Mouse (Mus musculus): ENCODE measurements around the gene Cog7.

Gene Cog7

DNA sequence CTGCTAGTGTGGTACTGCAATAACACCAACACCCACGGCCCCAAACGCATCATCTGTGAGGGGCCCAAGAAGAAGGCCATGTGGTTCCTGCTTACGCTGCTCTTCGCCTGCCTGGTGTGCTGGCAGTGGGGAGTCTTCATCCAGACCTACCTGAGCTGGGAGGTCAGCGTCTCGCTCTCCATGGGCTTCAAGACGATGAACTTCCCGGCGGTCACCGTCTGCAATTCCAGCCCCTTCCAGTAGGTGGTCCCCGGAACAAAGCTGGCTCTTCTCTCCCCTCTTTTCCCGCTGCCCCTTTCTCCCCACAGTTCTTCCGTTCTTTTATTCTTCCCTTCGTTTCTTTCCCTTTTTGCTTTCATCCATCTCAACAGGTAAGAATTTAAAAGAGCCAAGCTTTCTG, 82.2 kb downstream of the Cog7 start:
- DNase-seq (ENCODE audit: low spot score in 2 of 2): no peak

DNA sequence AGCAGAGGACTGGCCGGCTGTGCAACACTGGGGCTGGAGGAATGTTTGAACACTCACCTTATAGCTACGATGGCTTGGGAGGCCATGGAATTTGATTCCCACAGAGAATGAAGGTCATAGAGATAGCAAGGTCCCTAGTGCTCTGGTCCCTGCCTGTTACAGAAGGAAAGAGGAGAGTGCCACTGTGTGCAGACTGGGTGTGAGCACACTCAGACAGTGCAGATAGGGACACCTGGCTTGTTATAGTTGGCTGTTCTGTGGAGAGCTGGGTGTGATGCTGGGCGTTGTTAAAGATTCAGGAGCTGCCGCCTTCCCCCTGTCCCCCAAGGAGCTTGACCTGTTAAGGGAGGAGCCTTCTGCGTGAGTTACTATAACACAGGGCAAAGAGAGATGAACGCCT, 84.8 kb downstream of the Cog7 start:
- DNase-seq (ENCODE audit: low spot score in 2 of 2): no peak

- DNase-seq (ENCODE audit: low spot score in 2 of 2): no peak
Measured at GRCm38 (mm10) chr7:121890636-121891360, 90.7 kb downstream of the Cog7 start.

DNA sequence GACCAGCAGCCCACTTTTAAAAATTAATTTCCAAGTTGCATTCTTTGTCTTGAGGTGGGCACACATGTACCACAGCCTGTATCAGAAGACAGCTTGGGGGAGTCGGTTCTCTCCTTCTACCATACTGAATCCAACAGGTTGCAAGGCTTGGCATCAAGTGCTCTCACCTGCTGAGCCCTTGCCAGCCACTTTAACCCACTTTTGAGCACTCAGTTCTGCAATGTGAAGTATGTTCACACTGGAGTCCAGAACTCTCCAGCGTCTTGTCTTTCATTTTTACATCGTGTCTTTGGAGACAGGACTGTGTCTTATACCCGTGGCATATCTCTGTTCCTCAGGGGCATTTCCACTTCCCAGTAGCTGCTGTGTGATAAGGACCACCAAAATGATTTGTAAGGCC, 101.3 kb downstream of the Cog7 start:
- DNase-seq (ENCODE audit: low spot score in 2 of 2): no peak

DNA sequence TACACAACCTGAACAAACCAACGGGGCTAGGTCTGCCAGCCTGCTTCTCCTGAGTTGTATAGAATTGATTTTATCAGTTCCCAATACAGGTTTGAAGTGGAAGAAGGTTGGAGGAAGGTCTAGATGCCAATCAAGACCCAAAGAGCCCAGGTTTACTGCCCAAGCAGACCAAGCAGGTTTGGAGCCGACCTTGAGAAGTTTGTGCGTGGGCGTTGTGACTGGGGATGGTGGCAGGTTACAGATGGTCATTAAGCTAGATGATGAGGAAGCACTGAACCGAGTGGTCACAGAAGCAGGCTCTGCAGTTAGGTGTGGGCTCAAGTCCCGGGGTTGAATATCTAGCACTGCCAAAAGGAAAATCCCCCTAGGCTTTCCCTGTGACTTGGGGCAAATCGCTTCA, 106.7 kb downstream of the Cog7 start:
- no peak for DNase-seq (ENCODE audit: low spot score in 2 of 2)

DNA sequence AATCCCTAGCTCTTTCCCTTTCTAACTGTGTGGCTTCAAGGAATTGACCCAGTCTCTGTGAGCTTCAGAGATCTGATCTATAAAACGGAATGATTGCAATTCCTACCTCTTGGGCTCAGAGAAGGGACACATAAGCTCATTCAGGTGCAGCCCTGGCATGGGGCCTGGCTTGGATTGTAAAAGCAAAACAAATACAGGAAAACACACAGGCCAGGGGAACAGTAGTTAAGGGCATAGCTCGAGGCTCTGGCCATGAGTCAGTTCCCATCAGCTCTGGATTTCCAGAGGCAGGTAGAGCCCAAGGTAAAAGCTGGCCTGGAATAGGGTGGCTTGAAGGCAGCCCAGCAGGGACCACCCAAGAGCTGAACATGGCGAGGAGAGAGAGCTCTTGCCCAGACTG, 107.5 kb downstream of the Cog7 start:
- DNase-seq (ENCODE audit: low spot score in 2 of 2): no peak

DNA sequence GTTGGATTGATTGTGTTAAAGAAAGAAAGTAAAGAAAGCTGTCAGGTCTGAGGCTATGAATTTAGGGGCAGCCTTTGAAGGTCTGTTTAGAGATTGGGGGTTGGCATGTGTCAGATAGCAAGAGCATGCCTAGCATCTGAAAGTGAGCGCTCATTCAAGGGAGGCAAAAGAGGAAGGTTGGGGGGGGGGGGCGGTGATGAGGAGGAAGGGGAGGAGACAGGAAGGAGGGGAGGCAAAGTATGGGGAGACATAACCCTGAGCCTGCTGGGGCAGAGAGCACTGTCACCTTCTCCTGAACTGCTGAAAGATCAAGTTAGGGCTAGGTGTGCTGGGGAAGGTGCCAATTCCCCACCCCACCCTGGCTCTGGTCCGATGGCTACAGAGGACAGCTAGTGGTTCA, 109.9 kb downstream of the Cog7 start:
- DNase-seq (ENCODE audit: low spot score in 2 of 2): no peak

DNA sequence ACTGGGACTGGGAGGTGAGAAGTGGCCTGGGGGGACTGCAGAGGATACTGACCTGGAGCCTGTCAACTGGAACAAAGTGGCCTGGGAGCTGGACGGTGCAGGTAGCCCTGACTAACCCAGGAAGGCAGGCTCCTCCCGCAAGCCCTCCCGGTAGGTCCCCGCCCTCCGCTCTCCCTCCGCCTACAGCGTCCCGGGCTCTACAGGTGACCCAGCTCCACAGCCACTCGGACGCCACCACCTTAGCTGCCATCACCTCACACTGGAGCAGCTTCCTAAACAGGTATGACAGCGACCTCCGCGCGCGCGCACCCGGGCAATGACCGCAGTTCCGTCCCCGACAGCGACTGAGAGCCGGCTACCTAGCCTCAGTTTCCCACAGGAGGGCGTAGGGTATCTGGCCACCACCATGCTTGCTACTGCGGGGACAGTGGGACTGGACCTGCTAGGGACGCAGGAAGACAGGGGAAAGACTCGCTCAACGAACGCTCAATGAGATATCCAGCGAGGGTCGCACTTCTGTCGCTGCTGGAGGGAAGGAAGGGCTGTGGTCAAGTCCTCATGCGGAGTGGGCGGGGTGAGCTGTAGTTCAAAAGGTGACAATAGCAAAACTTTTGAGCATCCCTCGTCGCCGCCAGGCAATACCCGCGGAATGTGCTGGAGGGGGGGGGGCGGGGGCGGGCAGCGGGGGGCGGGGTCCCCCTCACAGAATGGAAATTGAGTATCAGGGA, 116.5 kb downstream of the Cog7 start, which contains the start of gene Scnn1b:
TSS of gene Scnn1b (plus strand) at position 181 of the 728 bp plus-strand sequence.
- no peak for DNase-seq (ENCODE audit: low spot score in 2 of 2)

- no peak for DNase-seq (ENCODE audit: low spot score in 2 of 2)
Measured at GRCm38 (mm10) chr7:121858939-121859338, 122.6 kb downstream of the Cog7 start.

DNA sequence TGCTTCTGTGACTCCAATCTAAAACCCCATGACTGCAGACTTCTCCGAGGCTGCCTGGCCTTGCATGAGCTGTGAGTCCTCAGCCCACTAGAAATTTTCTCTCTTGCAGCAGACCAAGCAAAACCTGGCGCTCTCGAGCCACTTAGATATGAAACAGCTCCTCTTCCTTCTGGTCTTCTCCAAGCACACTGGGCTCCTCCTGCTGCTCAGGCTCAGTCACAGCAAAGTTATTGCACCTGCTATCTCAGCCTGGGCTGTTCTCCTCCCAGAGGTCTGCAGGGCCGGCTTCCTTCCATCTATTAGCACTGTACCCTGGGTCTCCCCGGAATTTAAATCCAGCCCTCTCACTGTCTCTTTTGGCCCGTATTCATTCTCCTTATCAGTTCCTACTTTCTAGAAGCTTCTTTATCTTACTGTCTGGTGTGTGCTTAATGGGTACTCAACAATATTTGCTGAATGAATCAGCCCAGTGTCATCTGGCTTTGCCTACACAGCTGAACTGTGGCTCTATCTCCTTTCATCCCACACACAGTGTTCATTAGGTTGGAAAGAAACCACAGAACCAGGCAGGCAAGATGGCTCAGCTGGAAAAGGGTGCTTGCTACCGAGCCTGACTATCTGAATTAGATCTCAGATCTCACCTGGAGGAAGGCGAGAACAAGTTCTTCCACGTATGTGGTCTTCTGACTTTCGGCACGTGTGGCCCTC, 124.2 kb downstream of the Cog7 start:
- no peak for DNase-seq (ENCODE audit: low spot score in 2 of 2)

DNA sequence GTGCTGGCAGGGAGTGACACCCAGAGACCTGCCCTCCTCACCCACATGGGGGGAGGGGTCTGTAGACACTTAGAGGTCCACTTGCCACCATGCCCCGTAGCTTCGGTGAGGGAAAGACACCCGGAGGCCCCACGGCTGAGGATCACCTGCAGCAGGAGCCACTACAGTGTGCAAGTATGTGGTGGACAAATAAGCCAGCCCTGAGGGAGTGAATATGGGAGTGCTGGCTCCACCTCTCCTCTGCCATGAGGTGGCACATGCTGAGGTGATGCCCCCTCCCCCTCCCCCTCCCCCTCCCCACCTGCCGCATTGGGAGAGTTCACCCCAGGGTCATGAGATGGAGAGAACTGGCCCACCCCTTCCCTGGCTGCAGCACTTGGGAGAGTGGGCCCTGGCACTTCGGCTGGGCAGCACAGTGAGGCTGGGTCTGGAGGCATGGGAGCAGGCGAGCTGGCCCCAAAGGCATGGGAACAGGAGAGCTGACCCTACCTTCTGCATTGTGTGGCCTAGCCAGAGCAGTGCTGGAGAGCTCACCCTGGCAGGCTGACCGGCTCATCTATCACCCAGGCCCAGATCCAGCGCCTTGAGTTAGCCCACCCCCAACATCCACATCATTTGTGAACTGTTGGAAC, 132.9 kb downstream of the Cog7 start:
- DNase-seq (ENCODE audit: low spot score in 2 of 2): no peak

GRCm38 (mm10) chr7:121845964-121846363, 135.5 kb downstream of the Cog7 start:
- no peak for DNase-seq (ENCODE audit: low spot score in 2 of 2)

- DNase-seq (ENCODE audit: low spot score in 2 of 2): no peak
Measured at GRCm38 (mm10) chr7:121842234-121842633, 139.3 kb downstream of the Cog7 start.

DNA sequence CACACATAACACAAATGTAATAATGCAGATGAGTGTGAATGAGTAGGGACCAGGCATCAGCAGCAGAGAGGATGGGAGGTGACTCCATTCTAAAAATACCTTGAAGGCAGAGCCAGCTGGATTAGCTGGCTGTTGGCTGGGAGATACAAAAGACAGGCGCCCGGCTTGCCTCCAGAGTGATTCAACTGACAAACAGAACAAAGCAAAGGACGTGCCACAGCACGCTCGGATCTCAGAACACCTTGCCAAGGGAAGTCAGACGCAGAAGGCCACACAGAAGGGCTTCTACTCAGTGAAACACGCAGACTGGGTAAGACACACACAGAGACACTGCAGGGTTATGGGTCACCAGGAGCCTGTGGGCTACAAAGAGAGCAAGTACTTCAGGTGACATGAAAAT, 140.7 kb downstream of the Cog7 start:
- DNase-seq (ENCODE audit: low spot score in 2 of 2): no peak

GRCm38 (mm10) chr7:121836827-121837226, 144.7 kb downstream of the Cog7 start:
- no peak for DNase-seq (ENCODE audit: low spot score in 2 of 2)

DNA sequence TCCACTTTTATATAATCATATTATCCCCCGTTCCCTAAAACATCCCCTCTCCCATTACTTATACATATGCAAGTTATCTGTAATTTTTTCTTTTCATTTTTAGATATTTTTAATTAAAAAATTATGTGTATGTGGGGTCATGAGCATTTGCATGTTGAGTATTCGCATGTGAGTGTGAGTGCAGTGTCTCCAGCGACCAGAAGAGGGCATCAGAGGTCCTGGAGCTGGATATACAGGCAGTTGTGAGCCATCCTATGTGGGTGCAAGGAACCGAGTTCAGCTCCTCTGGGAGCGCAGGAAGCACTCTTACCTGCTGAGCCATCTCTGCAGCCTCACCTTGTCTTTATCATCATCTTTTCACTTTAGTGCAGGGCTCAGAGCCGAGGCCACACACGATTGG, 146.1 kb downstream of the Cog7 start:
- DNase-seq (ENCODE audit: low spot score in 2 of 2): no peak

Measured in natural killer cell, adult 2 months (primary cell).